Mouse (Mus musculus) heart, adult 2 months (tissue): ENCODE measurements around the gene Sorbs1.

Experiments
- CTCF ChIP-seq: fragments of 200-600 bp; IDR thresholded peaks from 2 replicates; pipeline ENCODE4 v1.8.1; 2022; ENCODE audit warnings: antibody characterized with exemption, mild to moderate bottlenecking, moderate library complexity
- EP300 ChIP-seq: fragments of 200-500 bp; IDR thresholded peaks from 2 replicates; pipeline ENCODE4 v1.6.1; 2011; ENCODE audit warnings: low read depth, low read length, control low read depth; ENCODE audit not compliant: insufficient read depth
- POLR2A ChIP-seq: fragments of 200-500 bp; IDR thresholded peaks from 2 replicates; pipeline ENCODE4 v1.6.1; 2011; ENCODE audit warnings: mild to moderate bottlenecking, low read depth, low read length, control low read depth; ENCODE audit not compliant: insufficient read depth

DNA sequence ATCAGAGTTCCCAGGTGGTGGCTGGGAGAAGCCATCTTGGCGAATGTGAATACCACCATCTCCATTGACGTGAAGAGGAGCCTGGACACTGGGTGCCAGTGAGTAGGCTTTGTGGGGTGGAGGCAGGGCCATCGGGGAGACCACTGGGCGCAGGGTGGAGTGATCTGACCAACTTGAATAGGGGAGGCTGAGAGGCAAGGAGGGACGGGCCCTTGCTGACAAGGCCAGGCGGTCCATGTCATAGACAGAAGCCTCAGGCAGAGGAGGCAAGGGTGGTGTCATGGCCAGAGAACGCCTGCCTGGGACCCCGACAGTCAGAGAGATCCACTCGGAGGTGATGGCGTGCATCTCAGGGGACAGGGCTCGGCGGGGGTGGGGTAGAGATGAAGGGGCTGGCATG lies 203.7 kb downstream of the Sorbs1 start:
- TF ChIP-seq CTCF = no peak
- no peak for TF ChIP-seq POLR2A
- TF ChIP-seq EP300 = no peak
